Mouse (Mus musculus): ENCODE measurements at regions not wholly inside any gene's neighbourhood (a gene's known extent, or its start where the extent isn't known, plus 50 kb on each side); places are given as distances from the start of the nearest gene placed in this dataset.
"Not testable (repeated sequence)": the region's sequence is repeated elsewhere in the genome, so short reads cannot be mapped to it uniquely, and the experiment has no call there.

DNA sequence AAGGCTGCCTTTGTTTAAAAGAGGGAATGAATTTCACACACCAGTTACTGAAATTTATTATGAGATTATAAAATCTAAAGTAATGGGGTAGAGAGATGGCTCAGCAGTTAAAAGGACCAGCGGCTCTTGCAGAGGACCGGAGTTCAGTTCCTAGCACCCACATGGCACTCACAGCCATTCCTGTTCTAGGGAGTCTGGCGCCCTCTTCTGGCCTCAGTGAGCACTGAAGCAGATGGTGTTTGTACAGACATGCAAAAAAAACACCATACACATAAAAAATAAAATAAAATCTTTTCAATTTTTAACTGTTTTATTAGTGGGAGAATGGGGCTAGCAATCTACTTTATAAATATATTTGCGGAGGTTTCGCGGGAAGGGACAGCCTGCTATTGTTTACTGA, 112.3 kb upstream of the Supt20 start:
- no peak overlapping the region for H3K4me3 ChIP-seq (ENCODE audit: low read depth, low read length)
- no peak overlapping the region for H3K9ac ChIP-seq (ENCODE audit: low read depth, poor library complexity, severe bottlenecking)
- H3K4me1 ChIP-seq (ENCODE audit: control insufficient read depth, insufficient read depth, low read length): peaks cover 2% of the 10 kb centered on the region
- TF ChIP-seq POLR2A (IDR thresholded peaks at IDR 0.05; ENCODE audit: insufficient read depth, low read length): no peak
- peak; percentile 43 for TF ChIP-seq CTCF (IDR thresholded peaks at IDR 0.05; ENCODE audit: low read depth, low read length)
- H3K36me3 ChIP-seq (ENCODE audit: control insufficient read depth, insufficient read depth, low read length, poor library complexity, severe bottlenecking): no peaks in the 10 kb centered on the region
- no peaks in the 10 kb centered on the region for H3K9me3 ChIP-seq (replicated peaks; ENCODE audit: control insufficient read depth, insufficient read depth, low read length, poor library complexity, severe bottlenecking)
- no peak overlapping the region for H3K27ac ChIP-seq (ENCODE audit: insufficient read depth, low read length)
- no peaks in the 10 kb centered on the region for H3K27me3 ChIP-seq (ENCODE audit: control insufficient read depth, insufficient read depth, low read length, poor library complexity, severe bottlenecking)

DNA sequence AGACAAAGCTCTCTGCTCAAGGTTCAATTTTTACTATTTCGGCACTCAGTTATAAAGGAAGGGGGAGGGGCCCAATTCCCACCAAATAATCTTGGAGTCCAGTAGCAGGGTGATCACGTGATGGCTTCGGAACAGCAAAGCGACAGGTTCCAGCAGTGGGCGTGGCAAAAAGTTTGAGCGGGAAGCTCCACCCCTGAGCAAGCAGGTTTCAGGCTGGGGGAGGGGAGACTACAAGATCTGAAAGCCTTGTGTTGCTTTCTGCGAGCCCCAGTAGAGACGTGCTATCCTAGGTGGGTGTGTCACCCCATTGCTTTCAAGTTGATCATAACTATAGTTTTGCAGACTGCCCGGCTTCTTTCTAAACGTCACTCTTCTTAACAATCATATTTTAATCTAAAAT, 106.8 kb upstream of the Supt20 start:
- H3K27ac ChIP-seq (ENCODE audit: insufficient read depth, low read length); H3K4me3 ChIP-seq (ENCODE audit: low read depth, low read length); H3K9ac ChIP-seq (ENCODE audit: low read depth, poor library complexity, severe bottlenecking); H3K36me3 ChIP-seq (ENCODE audit: control insufficient read depth, insufficient read depth, low read length, poor library complexity, severe bottlenecking); H3K27me3 ChIP-seq (ENCODE audit: control insufficient read depth, insufficient read depth, low read length, poor library complexity, severe bottlenecking); H3K4me1 ChIP-seq (ENCODE audit: control insufficient read depth, insufficient read depth, low read length); H3K9me3 ChIP-seq (replicated peaks; ENCODE audit: control insufficient read depth, insufficient read depth, low read length, poor library complexity, severe bottlenecking): not testable (repeated sequence)

DNA sequence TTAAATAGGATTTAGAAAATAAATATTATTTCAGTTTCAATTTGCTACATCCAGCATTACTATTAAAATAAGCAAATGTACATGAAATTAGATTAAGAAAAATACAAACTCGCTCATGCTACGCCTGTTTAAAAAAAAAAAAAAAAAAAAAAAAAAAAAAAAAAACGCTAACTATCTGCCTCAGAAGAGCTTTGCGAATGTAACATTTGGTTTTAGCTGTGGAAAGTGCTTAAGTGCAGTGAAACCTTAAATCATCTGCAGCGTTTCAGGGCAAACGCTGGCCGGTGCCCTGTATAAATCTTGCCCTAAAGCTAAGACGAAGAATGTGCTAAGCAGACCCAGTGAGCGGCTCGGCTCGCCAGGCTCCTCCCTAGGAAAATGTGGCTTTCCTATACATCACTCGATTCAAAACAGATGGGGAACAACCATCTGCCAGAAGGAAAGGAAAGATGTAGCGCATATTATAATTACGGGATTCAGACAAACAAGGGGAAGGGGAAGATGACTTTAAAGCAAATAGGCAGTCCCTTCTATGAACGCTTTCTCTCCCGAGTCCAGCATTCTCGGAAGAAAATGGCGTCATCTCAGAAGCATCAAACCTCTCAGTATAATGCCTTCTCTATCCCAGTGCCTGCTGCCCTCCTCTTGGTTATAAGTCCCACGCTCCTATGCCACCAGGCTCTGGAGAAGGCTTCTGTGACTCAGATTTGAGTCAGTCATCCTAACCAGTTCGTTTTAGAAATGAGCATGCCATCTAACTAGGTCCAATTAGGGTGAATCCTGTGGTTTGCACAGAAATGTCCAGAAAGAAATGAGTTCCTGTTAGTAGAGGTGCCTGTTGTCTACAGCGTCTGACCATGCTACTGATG, 105.2 kb upstream of the Supt20 start:
- no peaks in the 10 kb centered on the region for H3K27me3 ChIP-seq (ENCODE audit: control insufficient read depth, insufficient read depth, low read length, poor library complexity, severe bottlenecking)
- H3K4me1 ChIP-seq (ENCODE audit: control insufficient read depth, insufficient read depth, low read length): no peaks in the 10 kb centered on the region
- no peak overlapping the region for H3K4me3 ChIP-seq (ENCODE audit: low read depth, low read length)
- no peak overlapping the region for H3K27ac ChIP-seq (ENCODE audit: insufficient read depth, low read length)
- no peaks in the 10 kb centered on the region for H3K36me3 ChIP-seq (ENCODE audit: control insufficient read depth, insufficient read depth, low read length, poor library complexity, severe bottlenecking)
- TF ChIP-seq POLR2A (IDR thresholded peaks at IDR 0.05; ENCODE audit: insufficient read depth, low read length) (no peak), CTCF (IDR thresholded peaks at IDR 0.05; ENCODE audit: low read depth, low read length) (no peak), EP300 (IDR thresholded peaks at IDR 0.05; ENCODE audit: insufficient read depth, low read depth, low read length) (no peak)
- no peaks in the 10 kb centered on the region for H3K9me3 ChIP-seq (replicated peaks; ENCODE audit: control insufficient read depth, insufficient read depth, low read length, poor library complexity, severe bottlenecking)
- no peak overlapping the region for H3K9ac ChIP-seq (ENCODE audit: low read depth, poor library complexity, severe bottlenecking)

DNA sequence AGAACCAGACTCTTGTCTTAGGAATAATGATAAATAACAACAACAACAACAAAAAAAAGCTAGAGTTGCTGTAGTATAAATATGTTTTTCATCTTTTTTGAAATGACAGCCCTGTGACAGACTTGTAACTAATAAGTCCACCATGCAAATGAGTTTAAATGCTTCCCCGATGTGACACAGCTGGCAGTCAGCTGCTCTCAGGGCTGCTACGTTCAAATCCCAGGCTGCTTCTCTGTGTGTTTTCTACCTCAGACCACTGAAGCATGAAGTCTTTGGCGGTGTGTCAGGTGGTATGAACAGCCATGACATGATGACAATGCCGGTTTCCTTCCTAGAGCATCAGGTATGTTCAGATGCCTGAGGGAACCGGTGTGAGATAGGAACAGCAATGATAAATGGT, 104.4 kb upstream of the Supt20 start:
- H3K4me1 ChIP-seq (ENCODE audit: control insufficient read depth, insufficient read depth, low read length): no peaks in the 10 kb centered on the region
- H3K9ac ChIP-seq (ENCODE audit: low read depth, poor library complexity, severe bottlenecking): no peak overlapping the region
- TF ChIP-seq EP300 (IDR thresholded peaks at IDR 0.05; ENCODE audit: insufficient read depth, low read depth, low read length) (no peak), CTCF (IDR thresholded peaks at IDR 0.05; ENCODE audit: low read depth, low read length) (no peak), POLR2A (IDR thresholded peaks at IDR 0.05; ENCODE audit: insufficient read depth, low read length) (no peak)
- H3K27ac ChIP-seq (ENCODE audit: insufficient read depth, low read length): no peak overlapping the region
- no peaks in the 10 kb centered on the region for H3K36me3 ChIP-seq (ENCODE audit: control insufficient read depth, insufficient read depth, low read length, poor library complexity, severe bottlenecking)
- H3K27me3 ChIP-seq (ENCODE audit: control insufficient read depth, insufficient read depth, low read length, poor library complexity, severe bottlenecking): no peaks in the 10 kb centered on the region
- no peak overlapping the region for H3K4me3 ChIP-seq (ENCODE audit: low read depth, low read length)
- H3K9me3 ChIP-seq (replicated peaks; ENCODE audit: control insufficient read depth, insufficient read depth, low read length, poor library complexity, severe bottlenecking): no peaks in the 10 kb centered on the region

DNA sequence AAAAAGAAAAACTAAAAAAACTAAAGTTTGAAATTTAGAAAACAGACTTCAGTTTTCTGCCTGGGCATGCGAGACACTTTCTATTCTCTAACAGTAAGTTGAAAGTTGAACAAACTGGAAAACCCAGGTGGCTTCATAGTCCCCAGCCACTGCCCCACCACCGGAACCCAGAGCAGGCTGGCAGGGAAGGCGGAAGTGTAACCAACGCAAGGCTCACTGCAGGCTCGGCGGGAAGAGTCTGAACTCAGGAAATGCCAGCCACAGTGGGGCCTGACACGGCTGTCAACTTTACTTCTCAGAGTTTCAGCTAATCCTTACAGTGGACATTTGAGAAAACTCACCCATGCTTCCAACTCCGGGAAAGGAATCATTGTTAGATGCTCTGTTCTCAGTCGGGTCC, 102.6 kb upstream of the Supt20 start:
- Histone ChIP-seq H3K4me3 (ENCODE audit: low read depth, low read length) (no peak overlapping the region), H3K9ac (ENCODE audit: low read depth, poor library complexity, severe bottlenecking) (no peak overlapping the region), H3K4me1 (ENCODE audit: control insufficient read depth, insufficient read depth, low read length) (no peaks in the 10 kb centered on the region)

DNA sequence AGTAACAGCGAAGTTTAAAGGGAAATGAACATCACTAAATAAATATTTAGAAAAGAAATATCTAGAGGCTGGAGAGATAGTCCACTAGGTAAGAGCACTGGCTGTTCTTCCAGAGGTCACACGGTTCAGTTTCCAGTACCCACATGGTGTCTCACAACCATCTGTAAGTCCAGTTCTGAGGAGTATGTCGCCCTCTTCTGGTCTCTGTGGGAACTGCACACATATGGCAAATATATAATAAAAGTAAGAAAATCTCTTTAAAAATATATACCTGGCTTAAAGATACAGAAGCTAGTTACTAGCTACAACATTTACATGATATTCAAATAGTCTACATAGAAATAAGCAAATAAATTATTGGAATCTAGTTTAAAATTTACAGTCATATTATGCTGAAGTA, 101.4 kb upstream of the Supt20 start:
- Histone ChIP-seq H3K9me3 (replicated peaks; ENCODE audit: control insufficient read depth, insufficient read depth, low read length, poor library complexity, severe bottlenecking) (no peaks in the 10 kb centered on the region), H3K9ac (ENCODE audit: low read depth, poor library complexity, severe bottlenecking) (no peak overlapping the region), H3K4me3 (ENCODE audit: low read depth, low read length) (no peak overlapping the region), H3K27ac (ENCODE audit: insufficient read depth, low read length) (no peak overlapping the region), H3K27me3 (ENCODE audit: control insufficient read depth, insufficient read depth, low read length, poor library complexity, severe bottlenecking) (no peaks in the 10 kb centered on the region), H3K4me1 (ENCODE audit: control insufficient read depth, insufficient read depth, low read length) (no peaks in the 10 kb centered on the region), H3K36me3 (ENCODE audit: control insufficient read depth, insufficient read depth, low read length, poor library complexity, severe bottlenecking) (no peaks in the 10 kb centered on the region)
- TF ChIP-seq EP300 (IDR thresholded peaks at IDR 0.05; ENCODE audit: insufficient read depth, low read depth, low read length): no peak
- TF ChIP-seq POLR2A (IDR thresholded peaks at IDR 0.05; ENCODE audit: insufficient read depth, low read length): no peak
- TF ChIP-seq CTCF (IDR thresholded peaks at IDR 0.05; ENCODE audit: low read depth, low read length): peak; percentile 29

More for the DNA sequence above, 102.6 kb upstream of the Supt20 start:
- Histone ChIP-seq H3K27me3 (ENCODE audit: control insufficient read depth, insufficient read depth, low read length, poor library complexity, severe bottlenecking) (no peaks in the 10 kb centered on the region), H3K27ac (ENCODE audit: insufficient read depth, low read length) (no peak overlapping the region), H3K36me3 (ENCODE audit: control insufficient read depth, insufficient read depth, low read length, poor library complexity, severe bottlenecking) (no peaks in the 10 kb centered on the region), H3K9me3 (replicated peaks; ENCODE audit: control insufficient read depth, insufficient read depth, low read length, poor library complexity, severe bottlenecking) (no peaks in the 10 kb centered on the region)
- TF ChIP-seq POLR2A (IDR thresholded peaks at IDR 0.05; ENCODE audit: insufficient read depth, low read length): no peak
- no peak for TF ChIP-seq EP300 (IDR thresholded peaks at IDR 0.05; ENCODE audit: insufficient read depth, low read depth, low read length)
- TF ChIP-seq CTCF (IDR thresholded peaks at IDR 0.05; ENCODE audit: low read depth, low read length): no peak
